Mouse (Mus musculus): ENCODE measurements at regions not wholly inside any gene's neighbourhood (a gene's known extent, or its start where the extent isn't known, plus 50 kb on each side); places are given as distances from the start of the nearest gene placed in this dataset.

GRCm38 (mm10) chr13:99741981-99742380, 158.9 kb downstream of the Cartpt start:
- TF ChIP-seq CTCF (IDR thresholded peaks at IDR 0.05; ENCODE audit: insufficient read depth, low read depth, low read length) (no peak), POLR2A (IDR thresholded peaks at IDR 0.05; ENCODE audit: insufficient read depth, low read depth, low read length) (no peak)

All from olfactory bulb, adult 2 months (tissue).